Mouse (Mus musculus) inflammation-experienced regulatory T-cells, adult 6 months (primary cell): ENCODE data around the gene Thap4. TPM values are rescaled to one million over a fixed set of nuclear protein-coding genes. Genes with fewer than 3 reads are reported as not detected.

Source experiments
- polyA plus RNA-seq, 3 experiments: library from polyadenylated mRNA; unstranded; fragments of 100-300 nt; shearing (Covaris generic); gene quantifications; one replicate each; pipeline ENCODE4 v1.2.1; 2017

Thap4 gene
- polyA plus RNA-seq, 3 experiments from 2014 or later = 13.8 to 21.0 (median 19.3) TPM

Other genes with a start within 250 kb of the Thap4 start
- 1 to 10 TPM in 1 of 3 experiments, under 1 TPM in 2; 0.71 to 2.2 (median 0.73) TPM for gene Farp2, start 242.8 kb downstream of the Thap4 start, polyA plus RNA-seq
- 10 to 100 TPM; 30.5 to 33.7 (median 32.4) TPM for gene Stk25, start 96.2 kb downstream of the Thap4 start, polyA plus RNA-seq
- not detected for gene Bok, start 69.2 kb downstream of the Thap4 start, polyA plus RNA-seq
- 10 to 100 TPM; 57.6 to 85.3 (median 63.8) TPM for gene Atg4b, start 3.4 kb downstream of the Thap4 start, polyA plus RNA-seq
- 100 to 1,000 TPM; 113 to 143 (median 119) TPM for gene Dtymk, start 47.1 kb upstream of the Thap4 start, polyA plus RNA-seq
- 10 to 100 TPM; 20.3 to 26.9 (median 22.1) TPM for gene Ing5, start 49.1 kb upstream of the Thap4 start, polyA plus RNA-seq
- 10 to 100 TPM; 17.0 to 22.7 (median 19.8) TPM for gene D2hgdh, start 70.0 kb upstream of the Thap4 start, polyA plus RNA-seq
- not detected for gene Gal3st2, start 106.4 kb upstream of the Thap4 start, polyA plus RNA-seq
- gene Gal3st2b, start 163.4 kb upstream of the Thap4 start, polyA plus RNA-seq = not detected
- gene Gal3st2c, start 235.6 kb upstream of the Thap4 start, polyA plus RNA-seq = under 1 TPM in 2 of 3 experiments, not detected in 1; 0.04 to 0.08 TPM